Mouse (Mus musculus) small intestine, adult 2 months (tissue): ENCODE results near the gene Ptpn11.

Experiments
- CTCF ChIP-seq: fragments of 200-500 bp; IDR thresholded peaks from 2 replicates; pipeline ENCODE4 v1.5.1; 2012; ENCODE audit warnings: low read depth, mild to moderate bottlenecking, control low read depth, inconsistent platforms, low read length, moderate library complexity, mixed read lengths; ENCODE audit not compliant: insufficient replicate concordance, insufficient read length; ENCODE audit errors: extremely low read depth
- POLR2A ChIP-seq: fragments of 200-500 bp; IDR thresholded peaks from 2 replicates; pipeline ENCODE4 v1.6.1; 2012; ENCODE audit warnings: low read depth, mild to moderate bottlenecking, control low read depth, inconsistent platforms, low read length, moderate library complexity

DNA sequence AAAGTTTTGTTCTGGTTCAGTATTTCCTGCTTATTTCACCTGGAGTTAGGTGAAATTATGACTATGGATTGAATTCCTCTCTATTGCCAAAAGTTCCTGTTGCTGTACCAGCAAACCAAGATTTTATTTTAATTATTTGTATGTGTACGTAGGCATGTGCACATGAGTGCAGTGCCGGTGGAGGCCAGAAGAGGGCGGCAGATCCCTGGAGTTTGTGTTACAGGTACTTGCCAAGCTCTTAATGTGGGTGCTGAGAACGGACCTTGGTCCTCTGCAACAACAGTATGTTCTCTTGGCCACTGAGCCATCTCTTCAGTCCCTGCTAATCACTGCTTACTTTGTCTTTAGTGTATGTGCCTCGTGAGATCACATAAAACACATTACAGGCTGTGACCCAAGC is 109.4 kb downstream of the Ptpn11 start:
- TF ChIP-seq POLR2A (no peak), CTCF (peak; percentile 22; the same call in 1 of the 2 replicates)
